Mouse (Mus musculus) heart, postnatal 36 days (tissue): ENCODE results near the gene Snrpa. TPM values are rescaled to one million over a fixed set of nuclear protein-coding genes. Genes with fewer than 3 reads are reported as not detected.

ENCODE experiments used
- microRNA-seq, 2 experiments: library from miRNA; unstranded; fragments of <30 nt; microRNA quantifications; one replicate each; pipeline ENCODE4 v1.2.0; 2021; ENCODE audit warnings: borderline number of aligned reads in 2 of 2
- total RNA-seq, 2 experiments: library from RNA; stranded (reverse); gene quantifications; 2 replicates each; pipeline ENCODE4 v1.2.3; 2021

Snrpa gene
- total RNA-seq, 2 experiments from 2014 or later, result 35.4 to 41.9 TPM

Small RNA genes within 50 kb of the gene (microRNA-seq; reads per million reads assigned to microRNA genes)
- gene Mir1191, result 0 to 0.72 reads per million in 2 experiments
- 0 reads per million in 2 experiments for gene Mir3101

Other genes starting within 250 kb of the Snrpa start
- not detected for gene Cyp2a12, start 167.2 kb downstream of the Snrpa start, total RNA-seq
- under 1 TPM; 0.22 to 0.43 TPM for gene Cyp2f2, start 76.4 kb downstream of the Snrpa start, total RNA-seq
- gene Cyp2t4, start 42.6 kb downstream of the Snrpa start, total RNA-seq, result not detected
- 10 to 100 TPM; 59.3 to 61.7 TPM for gene Egln2, start 29.5 kb downstream of the Snrpa start, total RNA-seq
- gene Rab4b, start 17.4 kb downstream of the Snrpa start, total RNA-seq, result 10 to 100 TPM; 14.5 to 15.7 TPM
- not detected for gene Gm21983, start 15.2 kb downstream of the Snrpa start, total RNA-seq
- gene Mia, start 15.1 kb downstream of the Snrpa start, total RNA-seq, result not detected
- gene BC024978, start 490 bp downstream of the Snrpa start, total RNA-seq, result 10 to 100 TPM; 16.3 to 16.6 TPM
- gene Itpkc, start 32.4 kb upstream of the Snrpa start, total RNA-seq, result 1 to 10 TPM; 5.1 to 5.6 TPM
- 10 to 100 TPM in 1 of 2 experiments, 1 to 10 TPM in 1; 8.8 to 11.2 TPM for gene Coq8b, start 36.8 kb upstream of the Snrpa start, total RNA-seq
- gene Numbl, start 62.2 kb upstream of the Snrpa start, total RNA-seq, result 1 to 10 TPM; 5.7 to 6.1 TPM
- gene Ltbp4, start 141.4 kb upstream of the Snrpa start, total RNA-seq, result 100 to 1,000 TPM; 207 to 236 TPM
- 1 to 10 TPM; 6.5 to 7.5 TPM for gene Shkbp1, start 159.7 kb upstream of the Snrpa start, total RNA-seq
- gene Gm20479, start 161.1 kb upstream of the Snrpa start, total RNA-seq, result not detected